ENCODE assay signal across 8 mouse cellular contexts in the genomic region with DNA sequence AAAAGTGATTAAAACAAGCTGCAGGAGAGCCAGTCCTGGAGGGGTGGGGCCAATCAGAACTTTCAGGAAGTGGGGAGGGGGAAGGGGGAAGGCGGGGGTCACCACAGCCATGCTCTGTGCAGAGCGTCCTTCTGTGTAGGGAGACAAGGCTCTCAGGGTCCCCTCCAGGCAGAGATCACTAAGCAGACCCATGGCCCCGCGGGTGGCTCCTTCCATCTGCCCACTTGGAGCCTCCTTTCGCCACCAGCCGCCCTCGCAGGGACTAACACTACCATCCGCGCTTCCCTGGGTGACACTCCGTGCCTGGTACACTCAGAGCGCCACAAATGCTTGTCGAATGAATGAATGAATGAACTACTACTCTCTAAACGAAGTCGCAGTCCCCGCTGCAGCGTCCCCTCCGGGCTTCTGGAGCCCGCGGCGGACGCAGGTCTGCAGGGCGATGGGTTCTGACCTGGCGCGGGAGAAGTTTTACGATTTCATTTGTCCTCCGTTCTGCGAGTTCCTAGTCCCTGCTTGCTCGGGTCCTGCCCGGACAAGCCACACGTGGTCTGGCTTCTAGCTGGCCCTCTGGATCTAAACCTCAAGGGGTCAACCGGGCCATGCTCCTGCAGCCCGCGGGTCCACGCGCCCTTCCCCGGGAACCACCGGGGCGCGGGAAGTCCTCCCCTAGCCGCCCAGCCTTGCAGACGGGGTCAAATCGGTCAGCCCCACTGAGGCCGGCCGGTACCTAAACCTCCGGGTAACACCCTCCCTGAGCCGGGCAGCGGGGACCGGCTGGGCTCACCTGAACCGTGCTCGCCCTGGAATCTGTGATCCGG. TPM values are rescaled to one million over a fixed set of nuclear protein-coding genes. Genes with fewer than 3 reads are reported as not detected.
DNase-seq lines count a peak whose midpoint lies in the region; ATAC-seq and TF ChIP-seq lines count a peak whose summit lies in the region.

No protein-coding gene starts in this region.

- TF ChIP-seq CTCF in lung, adult 2 months (IDR thresholded peaks at IDR 0.05; ENCODE audit: insufficient read depth, low read length), result no peak

- WGBS in lung, adult 2 months, result under 1% methylated on average over 51 of the region's 51 CpGs
- WGBS in heart, embryonic 15.5 days, result under 1% methylated on average over 47 of the region's 51 CpGs
- under 1% methylated on average over 51 of the region's 51 CpGs for WGBS in limb, embryonic 15.5 days

- peak overlapping the region; percentile 93 for H3K27ac ChIP-seq in heart, embryonic 15.5 days
- peak overlapping the region; percentile 96 for H3K27ac ChIP-seq in limb, embryonic 15.5 days

- DNase-seq in lung, adult 2 months, result peak; percentile 54
- DNase-seq in lung, postnatal 10 days, result no peak
- DNase-seq in brain, adult 2 months (ENCODE audit: low read depth, low spot score), result peak; percentile 48
- DNase-seq in retina, embryonic 14.5 days (ENCODE audit: low spot score), result peak; percentile 63
- no peak for DNase-seq in c-Kit-positive CD71-positive TER-119-positive erythroid progenitor cells, embryonic 14.5 days (ENCODE audit: low spot score)
- DNase-seq in left cerebral cortex, postnatal 25 days (ENCODE audit: low spot score in 2 of 2), result no peak

- no peaks in the 10 kb centered on the region for H3K9me3 ChIP-seq in heart, embryonic 15.5 days (replicated peaks)
- no peaks in the 10 kb centered on the region for H3K9me3 ChIP-seq in limb, embryonic 15.5 days

- H3K36me3 ChIP-seq in heart, embryonic 15.5 days, result no peaks in the 10 kb centered on the region
- no peaks in the 10 kb centered on the region for H3K36me3 ChIP-seq in limb, embryonic 15.5 days

- H3K9ac ChIP-seq in heart, embryonic 15.5 days, result peak overlapping the region; percentile 89
- H3K9ac ChIP-seq in limb, embryonic 15.5 days, result peak overlapping the region; percentile 92

- H3K4me1 ChIP-seq in lung, adult 2 months (ENCODE audit: control insufficient read depth, insufficient read depth, low read length), result peaks cover 4% of the 10 kb centered on the region
- peaks cover 56% of the 10 kb centered on the region for H3K4me1 ChIP-seq in heart, embryonic 15.5 days (replicated peaks)
- H3K4me1 ChIP-seq in limb, embryonic 15.5 days, result peaks cover 84% of the 10 kb centered on the region

- peak overlapping the region; percentile 15 for H3K4me3 ChIP-seq in lung, adult 2 months (replicated peaks; ENCODE audit: extremely low read depth, low read depth, low read length)
- peak overlapping the region; percentile 71 for H3K4me3 ChIP-seq in heart, embryonic 15.5 days
- H3K4me3 ChIP-seq in limb, embryonic 15.5 days, result peak overlapping the region; percentile 74

- TF ChIP-seq POLR2A in lung, adult 2 months (IDR thresholded peaks at IDR 0.05; ENCODE audit: borderline replicate concordance, extremely low read depth, low read depth, low read length), result no peak

- peak overlapping the region; percentile 77 for H3K4me2 ChIP-seq in heart, embryonic 15.5 days
- H3K4me2 ChIP-seq in limb, embryonic 15.5 days, result peak overlapping the region; percentile 90

- intact Hi-C loops in left cerebral cortex, postnatal 25 days (cut with DNase I), result loop anchor here (2.0 to 5.0 kb wide), 2 partner anchors 47 to 279 kb away; no protein-coding TSS in a partner anchor

- no peaks in the 10 kb centered on the region for H3K27me3 ChIP-seq in heart, embryonic 15.5 days
- no peaks in the 10 kb centered on the region for H3K27me3 ChIP-seq in limb, embryonic 15.5 days

- ATAC-seq in heart, embryonic 15.5 days (replicated peaks; ENCODE audit: insufficient number of reproducible peaks, insufficient read depth, low FRiP score, low read depth), result peak; percentile 25
- ATAC-seq in limb, embryonic 15.5 days (ENCODE audit: insufficient number of reproducible peaks, low FRiP score, low TSS enrichment, low read depth), result no peak

RNA-seq across cellular contexts. Expression of gene Sulf2, which starts 1.4 kb away (rescaled TPM):
- 37.6 and 44.2 TPM in 2 replicates for polyA plus RNA-seq in lung, adult 2 months (2012; rRNA removed)
- 80.6 and 94.0 TPM in 2 replicates for polyA plus RNA-seq in heart, embryonic 15.5 days (2015; fragmentation: Nextera tagmentation; extraction: Ambion mirVana)
- polyA plus RNA-seq in limb, embryonic 15.5 days (2015; fragmentation: Nextera tagmentation; extraction: Ambion mirVana), result 149 and 184 TPM in 2 replicates
- total RNA-seq in left cerebral cortex, postnatal 25 days (2021), result 100 to 1,000 TPM; 104 to 114 TPM

Comparison
In these comparisons a context has a peak if more than half of its experiments do, and no peak if none do; other contexts are left out.
1. DNase-seq: peak in lung, adult 2 months (single experiment), brain, adult 2 months (single experiment) and retina, embryonic 14.5 days (single experiment); none in lung, postnatal 10 days (single experiment), c-Kit-positive CD71-positive TER-119-positive erythroid progenitor cells, embryonic 14.5 days (single experiment) and left cerebral cortex, postnatal 25 days (0 of 2).
2. H3K4me3 ChIP-seq: peak in every context shown above with its lines; median percentile 74 in limb, embryonic 15.5 days; 71 in heart, embryonic 15.5 days; 15 in lung, adult 2 months.